Mouse (Mus musculus) gastrocnemius, adult 18-20 months (tissue): ENCODE data around the gene Ptpa. TPM values are rescaled to one million over a fixed set of nuclear protein-coding genes. Genes with fewer than 3 reads are reported as not detected.
A peak's percentile ranks its signal among the peaks of the same experiment; 100 is the strongest.

Source experiments
- DNase-seq: peaks from one replicate; pipeline ENCODE4 v3.0.0; 2021; ENCODE audit warnings: low spot score
- total RNA-seq, 2 experiments: library from RNA; stranded (reverse); gene quantifications; 2 replicates each; pipeline ENCODE4 v1.2.3; 2021

The Ptpa gene
- total RNA-seq, 2 experiments from 2014 or later = 62.9 to 65.1 TPM

DNA sequence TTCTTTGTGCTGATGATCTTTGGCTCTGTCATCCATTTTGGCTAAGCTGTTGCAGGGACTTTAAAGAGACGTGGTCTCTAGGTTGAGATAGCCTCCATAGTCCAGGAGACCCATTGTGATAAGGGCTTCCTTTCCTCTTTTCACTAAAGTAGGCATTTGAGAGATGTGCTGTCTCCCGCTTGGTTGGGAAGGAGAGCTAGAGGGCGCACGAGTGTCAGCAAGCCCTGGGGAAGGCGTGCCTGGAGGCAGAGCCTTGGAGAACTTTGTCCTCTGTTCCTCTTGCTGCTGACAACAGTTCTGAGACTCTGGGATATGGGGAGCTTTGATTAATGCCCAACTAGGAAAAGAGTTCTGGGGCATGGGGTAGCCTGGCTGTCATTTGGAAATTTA lies 20.3 kb downstream of the Ptpa start:
- peak; percentile 47 for DNase-seq

DNA sequence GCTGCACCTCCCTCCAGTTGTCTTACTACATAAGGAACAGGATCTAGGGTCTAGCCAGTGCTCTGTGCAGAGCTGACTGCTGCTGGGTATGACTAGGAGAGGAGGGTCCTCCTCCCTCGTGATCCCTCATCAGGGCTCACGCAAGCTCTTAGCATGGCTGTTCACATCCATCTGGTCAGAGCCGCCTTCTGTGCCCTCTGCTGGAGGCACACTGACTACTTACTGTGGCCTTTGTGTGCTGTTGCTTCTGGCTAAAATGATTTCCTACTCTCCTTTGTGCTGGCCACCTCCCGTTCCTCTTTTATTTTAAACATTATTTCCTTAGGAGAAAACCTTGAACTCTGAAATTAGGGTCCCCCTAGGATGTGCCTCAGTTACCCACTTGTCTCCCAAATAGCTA lies 21.0 kb downstream of the Ptpa start:
- DNase-seq = no peak

DNA sequence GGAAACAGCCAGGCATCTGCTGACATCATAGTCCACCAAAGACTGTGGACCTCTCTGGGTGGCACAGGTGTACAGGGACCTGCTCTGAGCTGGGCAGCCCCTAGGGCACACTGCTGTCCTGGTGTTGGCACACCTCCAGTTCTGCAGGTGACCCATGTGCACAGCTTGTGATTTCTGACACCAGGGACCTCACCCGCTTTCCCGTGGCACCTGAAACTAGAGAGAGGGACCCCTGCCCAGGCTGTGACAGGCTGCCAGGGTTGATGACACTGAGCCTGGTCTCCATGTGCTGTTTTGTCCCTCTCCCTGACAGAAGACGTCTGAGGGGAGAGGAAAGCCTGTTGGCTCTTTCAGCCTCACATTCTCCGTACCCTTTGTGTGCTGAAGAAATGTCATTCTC lies 22.0 kb downstream of the Ptpa start:
- DNase-seq = no peak

- no peak for DNase-seq
Observed at GRCm38 (mm10) chr2:30439631-30440030, 23.8 kb downstream of the Ptpa start.

DNA sequence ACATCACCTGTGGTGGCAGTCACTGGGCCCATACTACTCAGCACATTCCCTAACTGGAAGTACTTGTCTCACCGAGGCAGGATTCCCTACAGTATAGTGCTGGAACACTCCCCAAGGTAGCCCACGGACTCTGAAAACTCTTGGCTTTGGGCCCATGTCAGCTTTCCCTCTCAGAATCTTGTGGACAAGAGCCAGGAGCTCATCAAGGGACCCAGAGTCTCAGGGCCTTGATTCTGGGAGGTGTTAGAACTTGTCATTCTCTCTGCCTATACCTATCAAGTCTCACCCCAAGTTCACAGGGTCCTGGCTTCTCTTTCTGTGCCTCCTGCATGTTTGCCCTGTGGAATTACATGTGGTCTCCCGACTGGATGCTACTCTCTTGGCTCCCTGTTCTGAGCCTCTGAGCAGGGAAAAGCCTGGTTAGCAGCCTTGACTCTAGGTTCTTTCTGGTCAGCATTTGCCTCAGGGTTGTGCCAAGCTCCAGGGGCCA lies 24.4 kb downstream of the Ptpa start:
- DNase-seq = no peak

GRCm38 (mm10) chr2:30440701-30441517 lies 25.1 kb downstream of the Ptpa start:
- peak; percentile 81 for DNase-seq

DNA sequence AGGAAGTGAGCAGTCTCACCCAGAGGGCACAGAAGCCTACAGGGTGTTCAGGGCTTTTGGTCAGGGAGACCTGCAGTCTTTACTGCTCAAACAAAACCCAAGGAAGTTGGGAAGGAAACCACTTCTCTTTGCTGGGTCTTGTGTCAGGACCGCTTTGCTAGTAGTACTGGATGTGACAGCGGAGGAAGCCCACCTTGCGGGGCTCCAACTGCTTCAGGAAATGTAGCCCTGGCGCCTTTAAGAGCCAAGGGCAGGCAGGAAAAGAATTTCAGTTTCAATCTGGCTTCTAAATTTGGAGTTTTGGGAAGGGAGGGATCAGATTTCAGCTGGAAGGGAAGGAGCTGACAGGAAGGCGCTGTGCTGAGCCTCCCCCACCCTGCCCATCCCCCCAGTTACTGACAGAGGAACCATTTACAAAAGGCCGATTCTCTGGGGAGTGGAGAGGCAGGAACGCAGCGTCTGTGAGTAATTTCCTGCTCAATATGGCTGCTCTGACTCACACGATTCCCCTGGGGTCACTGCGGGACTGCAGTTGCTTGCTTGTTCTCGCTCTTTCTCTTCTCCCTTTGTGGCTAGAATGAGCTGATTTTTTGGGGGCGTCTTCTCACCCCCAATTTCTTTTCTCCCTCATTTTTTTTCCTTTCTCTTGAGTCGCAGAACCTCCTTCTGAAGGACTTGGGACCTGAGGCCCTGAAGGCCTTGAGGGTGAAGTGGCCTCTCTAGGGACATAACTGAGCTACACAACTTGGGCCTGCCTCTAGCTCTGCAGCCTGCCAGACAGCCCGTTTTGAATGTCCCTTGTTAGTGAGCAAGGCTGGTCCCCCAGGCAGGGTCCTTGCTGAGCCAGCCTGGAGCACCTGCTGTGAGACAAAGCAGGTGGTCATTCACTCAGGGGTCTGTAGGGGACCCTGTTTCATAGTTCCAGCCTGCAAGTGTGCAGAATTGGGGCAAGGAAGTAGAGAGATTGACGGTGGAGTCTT lies 26.0 kb downstream of the Ptpa start:
- peak; percentile 92 for DNase-seq

GRCm38 (mm10) chr2:30442498-30442890 lies 26.7 kb downstream of the Ptpa start:
- no peak for DNase-seq

DNA sequence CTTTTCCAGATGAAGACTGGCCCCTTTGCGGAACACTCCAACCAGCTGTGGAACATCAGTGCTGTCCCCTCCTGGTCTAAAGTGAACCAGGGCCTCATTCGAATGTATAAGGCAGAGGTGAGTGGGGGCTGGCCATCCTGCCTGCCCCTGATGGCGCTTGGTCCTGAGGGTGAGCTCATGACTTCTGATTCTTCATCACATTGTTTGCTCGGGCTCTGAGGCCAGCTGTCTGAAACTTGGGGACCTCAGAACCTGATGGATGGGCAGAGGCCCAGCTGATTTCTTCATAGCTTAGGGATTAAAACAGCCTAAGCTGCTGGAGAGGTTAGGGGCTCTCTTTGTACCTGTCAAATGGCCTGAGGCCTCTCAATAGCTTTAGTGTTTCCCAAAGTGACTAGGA lies 27.4 kb downstream of the Ptpa start:
- DNase-seq = no peak

DNA sequence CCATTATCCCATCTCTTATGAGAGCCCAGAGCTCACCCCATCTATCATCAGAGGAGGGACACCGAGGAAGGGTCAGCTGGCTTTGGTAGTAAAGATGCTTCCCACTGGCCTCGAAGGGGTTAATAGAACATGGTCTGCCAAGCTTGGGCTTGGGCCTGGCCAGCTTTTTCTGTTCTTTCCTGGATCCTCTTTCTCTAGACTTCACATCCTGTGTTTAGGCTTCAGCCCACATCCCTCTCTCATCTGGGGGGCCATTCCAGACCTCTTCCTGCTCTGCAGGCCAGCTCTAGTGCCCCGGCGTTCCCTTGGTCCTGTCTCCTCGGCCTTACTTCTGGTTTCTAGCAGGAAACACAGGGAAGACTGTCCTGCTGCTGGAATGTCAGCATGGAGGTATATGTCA lies 28.2 kb downstream of the Ptpa start:
- no peak for DNase-seq

DNA sequence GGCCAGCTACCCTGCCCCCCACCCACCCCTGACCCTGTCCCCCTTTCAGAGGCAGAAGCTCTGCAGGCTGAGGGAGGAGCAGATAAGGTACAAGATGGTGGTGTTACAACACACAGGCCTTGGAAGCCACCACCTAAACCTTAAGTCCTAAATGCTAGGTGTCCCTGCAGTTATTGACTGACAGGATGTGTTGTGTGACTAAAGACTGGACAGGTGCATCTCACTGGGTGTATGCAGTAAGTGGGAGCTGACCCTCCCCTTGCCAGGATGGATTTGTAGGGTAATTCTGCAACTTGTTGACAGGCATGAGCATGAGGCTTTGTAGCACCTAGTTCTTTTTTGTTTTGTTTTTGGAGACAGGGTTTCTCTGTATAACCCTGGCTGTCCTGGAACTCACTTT lies 28.6 kb downstream of the Ptpa start:
- no peak for DNase-seq

GRCm38 (mm10) chr2:30445312-30445711 lies 29.5 kb downstream of the Ptpa start:
- no peak for DNase-seq

DNA sequence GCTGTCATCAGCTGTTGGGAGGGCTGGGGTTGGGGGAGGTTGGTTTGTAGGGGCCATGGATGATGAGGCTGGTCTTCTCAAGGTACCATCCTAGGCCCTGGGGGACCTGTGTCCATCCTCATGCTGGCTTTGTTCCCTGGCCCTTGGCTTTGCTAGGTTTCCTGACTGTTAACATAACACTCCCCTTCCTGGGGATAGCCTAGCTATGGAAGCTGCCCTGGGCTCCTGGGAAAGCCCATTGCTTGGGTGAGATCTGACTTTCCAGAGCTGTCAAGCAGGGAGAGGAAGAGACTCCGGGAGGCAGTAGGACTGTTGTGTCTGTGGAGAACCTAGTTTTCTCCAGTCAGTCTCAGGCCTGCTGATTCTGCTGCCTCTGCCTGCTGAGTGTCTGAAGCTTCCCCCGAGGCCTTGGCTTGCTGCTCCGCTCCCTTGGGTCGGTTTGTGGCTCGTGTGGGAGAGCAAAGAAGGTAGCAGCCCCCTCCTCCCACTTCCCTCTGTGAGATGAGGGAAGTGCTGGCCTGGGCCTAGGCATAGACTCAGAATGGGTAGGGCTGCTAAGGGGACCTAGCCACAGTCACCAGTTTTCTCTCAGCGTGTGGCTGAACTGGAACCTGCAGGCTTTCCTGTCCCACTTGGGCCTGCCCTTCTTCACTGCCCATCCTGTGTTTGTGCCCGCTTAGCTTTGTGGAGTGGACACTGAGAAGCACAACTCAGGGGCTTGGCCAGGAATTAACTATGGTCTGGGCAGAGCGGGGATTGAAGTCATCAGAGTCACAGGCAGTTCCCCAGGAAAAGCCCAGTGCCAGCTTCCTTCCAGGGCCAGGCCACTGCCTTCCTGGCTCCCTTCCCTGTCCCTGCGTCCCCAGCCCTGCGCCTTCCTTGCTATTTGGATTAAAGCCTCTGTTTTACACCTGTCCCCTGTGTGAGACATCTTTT lies 31.3 kb downstream of the Ptpa start:
- no peak for DNase-seq

- no peak for DNase-seq
Observed at GRCm38 (mm10) chr2:30448371-30448770, 32.5 kb downstream of the Ptpa start.

- DNase-seq = no peak
Observed at GRCm38 (mm10) chr2:30450530-30450929, 34.7 kb downstream of the Ptpa start.

- no peak for DNase-seq
Observed at GRCm38 (mm10) chr2:30451525-30451924, 35.7 kb downstream of the Ptpa start.

DNA sequence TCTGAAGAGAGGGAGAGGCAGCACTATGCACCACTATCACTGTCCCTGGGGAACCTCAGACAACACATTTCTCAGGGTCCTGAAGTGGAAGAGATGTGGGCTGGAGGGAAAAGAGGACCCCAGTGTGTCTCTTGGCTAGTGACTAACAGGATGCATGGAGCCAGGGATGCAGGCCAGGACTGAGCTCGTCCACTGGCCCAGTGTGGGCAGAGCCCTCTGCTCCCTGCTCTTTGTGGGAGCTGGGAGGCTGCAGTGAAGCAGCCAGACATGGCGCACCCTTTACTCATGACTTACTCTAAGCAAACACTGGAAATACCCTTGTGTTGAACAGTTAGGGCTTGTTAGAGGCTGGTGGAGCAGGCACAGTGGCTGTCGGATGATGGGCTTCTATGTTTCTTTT lies 37.7 kb downstream of the Ptpa start:
- DNase-seq = no peak

- DNase-seq = no peak
Observed at GRCm38 (mm10) chr2:30454587-30454986, 38.7 kb downstream of the Ptpa start.

DNA sequence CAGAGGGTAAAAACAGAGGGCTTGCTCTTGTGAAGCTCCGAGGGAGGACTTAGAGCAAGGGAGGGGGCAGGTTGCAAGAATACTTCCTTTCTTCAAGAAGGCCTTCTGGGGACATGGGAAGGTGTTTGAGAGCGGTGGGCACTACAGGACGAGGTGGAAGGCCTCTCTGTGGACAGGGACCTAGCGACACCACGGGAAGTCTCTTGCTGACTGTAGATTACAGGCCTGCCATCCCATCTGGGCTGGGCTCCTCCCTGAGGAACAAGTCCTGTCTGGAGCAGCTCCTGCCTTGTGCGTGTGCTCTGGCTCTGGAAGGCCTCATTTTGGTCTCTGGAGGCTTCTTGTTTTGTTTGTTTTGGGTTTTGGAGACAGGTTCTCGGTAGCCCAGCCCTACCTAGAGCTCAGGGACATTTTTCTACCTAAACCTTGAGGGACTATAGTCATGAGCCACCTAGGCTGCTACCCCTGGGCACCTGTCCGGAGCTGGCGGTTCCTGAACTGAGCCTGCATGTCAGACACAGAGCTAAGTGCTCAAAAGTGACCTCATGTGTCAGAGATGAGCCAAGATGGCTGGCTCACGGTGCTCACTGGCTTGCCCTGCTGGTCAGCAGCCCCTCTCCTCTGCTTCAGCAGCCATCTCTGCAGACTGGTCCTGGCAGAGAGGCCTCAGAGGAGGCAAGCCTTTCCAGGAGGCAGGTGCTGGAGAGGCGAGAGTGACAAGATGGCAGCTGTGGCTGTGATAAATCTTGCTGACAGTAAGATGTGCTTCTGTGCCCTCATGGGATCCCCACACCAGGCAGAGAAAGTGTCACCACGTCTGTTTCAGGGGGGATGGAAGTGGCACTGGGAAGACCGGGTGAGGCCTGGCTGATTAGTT lies 40.5 kb downstream of the Ptpa start:
- no peak for DNase-seq

- no peak for DNase-seq
Observed at GRCm38 (mm10) chr2:30458349-30458748, 42.5 kb downstream of the Ptpa start.
